Mouse (Mus musculus) urinary bladder, postnatal 36 days (tissue): ENCODE data around the gene Stac2.

ENCODE experiments used
- DNase-seq, 2 experiments: peaks; one replicate each; pipeline ENCODE4 v3.0.0; 2022; ENCODE audit warnings: low spot score in 2 of 2, mixed read lengths in 1 of 2

Stac2 gene

GRCm38 (mm10) chr11:98052989-98053834 is at the start of gene Stac2:
Stac2 (minus strand) TSS chr11:98053462.
- peak; percentile 42 to 69 for DNase-seq

- no peak for DNase-seq
Observed at GRCm38 (mm10) chr11:98101332-98101731, 48.1 kb upstream of the Stac2 start.

- DNase-seq, result no peak
Observed at GRCm38 (mm10) chr11:98090583-98090982, 37.3 kb upstream of the Stac2 start.

GRCm38 (mm10) chr11:98088224-98088623 is 35.0 kb upstream of the Stac2 start:
- peak; percentile 13 to 47 for DNase-seq

GRCm38 (mm10) chr11:98086574-98086973 is 33.3 kb upstream of the Stac2 start:
- DNase-seq, result no peak

GRCm38 (mm10) chr11:98086141-98086540 is 32.9 kb upstream of the Stac2 start:
- DNase-seq, result no peak

GRCm38 (mm10) chr11:98082745-98083144 is 29.5 kb upstream of the Stac2 start:
- no peak for DNase-seq

- DNase-seq, result no peak
Observed at GRCm38 (mm10) chr11:98080450-98080849, 27.2 kb upstream of the Stac2 start.

GRCm38 (mm10) chr11:98077086-98077485 is 23.8 kb upstream of the Stac2 start:
- no peak for DNase-seq

GRCm38 (mm10) chr11:98075195-98075808 is 22.0 kb upstream of the Stac2 start:
- peak; percentile 82 to 86 for DNase-seq

- DNase-seq, result no peak
Observed at GRCm38 (mm10) chr11:98073442-98073841, 20.2 kb upstream of the Stac2 start.

GRCm38 (mm10) chr11:98067255-98067654 is 14.0 kb upstream of the Stac2 start:
- DNase-seq, result no peak

GRCm38 (mm10) chr11:98066201-98066600 is 12.9 kb upstream of the Stac2 start:
- DNase-seq, result no peak

- peak in 1 of 2 experiments; percentile 60 for DNase-seq
Observed at GRCm38 (mm10) chr11:98061904-98062562, 8.8 kb upstream of the Stac2 start.

GRCm38 (mm10) chr11:98061441-98061840 is 8.2 kb upstream of the Stac2 start:
- DNase-seq, result no peak

- DNase-seq, result no peak
Observed at GRCm38 (mm10) chr11:98060104-98060692, 6.9 kb upstream of the Stac2 start.

- peak in 1 of 2 experiments; percentile 40 for DNase-seq
Observed at GRCm38 (mm10) chr11:98059662-98060061, 6.4 kb upstream of the Stac2 start.

GRCm38 (mm10) chr11:98057998-98058397 is 4.7 kb upstream of the Stac2 start:
- DNase-seq, result no peak

GRCm38 (mm10) chr11:98057466-98057865 is 4.2 kb upstream of the Stac2 start:
- DNase-seq, result no peak

- DNase-seq, result no peak
Observed at GRCm38 (mm10) chr11:98052129-98052988, 903 bp downstream of the Stac2 start.

GRCm38 (mm10) chr11:98051611-98052128 is 1.6 kb downstream of the Stac2 start:
- DNase-seq, result no peak
